ENCODE assay signal across 8 mouse cellular contexts in genomic region chr19:20363221-20363620, GRCm38 (mm10). TPM values are rescaled to one million over a fixed set of nuclear protein-coding genes. Genes with fewer than 3 reads are reported as not detected.
DNase-seq lines count a peak whose midpoint lies in the region; ATAC-seq lines count a peak whose summit lies in the region.

No protein-coding gene starts in this region.

- H3K9ac ChIP-seq in forebrain, embryonic 11.5 days (ENCODE audit: low read length), result no peak overlapping the region
- H3K9ac ChIP-seq in forebrain, embryonic 12.5 days, result no peak overlapping the region
- no peak overlapping the region for H3K9ac ChIP-seq in midbrain, embryonic 14.5 days (replicated peaks; ENCODE audit: low read length)
- H3K9ac ChIP-seq in forebrain, embryonic 14.5 days (ENCODE audit: low read length), result no peak overlapping the region

- no peak overlapping the region for H3K4me2 ChIP-seq in forebrain, embryonic 11.5 days (ENCODE audit: low read depth, low read length, severe bottlenecking)
- no peak overlapping the region for H3K4me2 ChIP-seq in forebrain, embryonic 12.5 days
- no peak overlapping the region for H3K4me2 ChIP-seq in midbrain, embryonic 14.5 days (ENCODE audit: low read length)
- no peak overlapping the region for H3K4me2 ChIP-seq in forebrain, embryonic 14.5 days (ENCODE audit: low read length)

- no peak for ATAC-seq in forebrain, embryonic 11.5 days (replicated peaks; ENCODE audit: low FRiP score)
- ATAC-seq in forebrain, embryonic 12.5 days (ENCODE audit: low FRiP score), result no peak
- ATAC-seq in midbrain, embryonic 14.5 days (ENCODE audit: low FRiP score, low TSS enrichment), result no peak
- peak; percentile 53; the same call in 1 of the 2 replicates for ATAC-seq in neutrophil, adult 5-6 weeks (ENCODE audit: extremely low read depth, insufficient number of reproducible peaks, low FRiP score, poor library complexity, severe bottlenecking)
- ATAC-seq in activated CD4-positive, CD25-positive, alpha-beta regulatory T cell, adult 4 months, result no peak
- no peak for ATAC-seq in forebrain, embryonic 14.5 days

- DNase-seq in forebrain, embryonic 11.5 days (ENCODE audit: low spot score), result peak; percentile 52
- peak; percentile 17 for DNase-seq in midbrain, embryonic 10.5 days (ENCODE audit: low spot score)
- DNase-seq in midbrain, embryonic 14.5 days, result no peak
- DNase-seq in embryo, embryonic 10 days (ENCODE audit: low spot score), result peak; percentile 52
- DNase-seq in forebrain, embryonic 14.5 days (ENCODE audit: low spot score), result no peak

- no peak overlapping the region for H3K4me3 ChIP-seq in forebrain, embryonic 11.5 days (ENCODE audit: low read depth, low read length)
- no peak overlapping the region for H3K4me3 ChIP-seq in forebrain, embryonic 12.5 days (replicated peaks)
- no peak overlapping the region for H3K4me3 ChIP-seq in midbrain, embryonic 10.5 days
- H3K4me3 ChIP-seq in midbrain, embryonic 14.5 days (replicated peaks; ENCODE audit: low read depth, low read length), result no peak overlapping the region
- no peak overlapping the region for H3K4me3 ChIP-seq in forebrain, embryonic 14.5 days (ENCODE audit: low read depth, low read length)

- no peaks in the 10 kb centered on the region for H3K4me1 ChIP-seq in forebrain, embryonic 11.5 days (replicated peaks; ENCODE audit: control insufficient read depth, insufficient read depth, low read length)
- H3K4me1 ChIP-seq in forebrain, embryonic 12.5 days, result no peaks in the 10 kb centered on the region
- no peaks in the 10 kb centered on the region for H3K4me1 ChIP-seq in midbrain, embryonic 10.5 days
- H3K4me1 ChIP-seq in midbrain, embryonic 14.5 days (ENCODE audit: control insufficient read depth, insufficient read depth, low read length), result no peaks in the 10 kb centered on the region
- H3K4me1 ChIP-seq in forebrain, embryonic 14.5 days (ENCODE audit: control insufficient read depth, insufficient read depth, low read length), result no peaks in the 10 kb centered on the region

- WGBS in forebrain, embryonic 11.5 days, result 69% methylated on average over 10 of the region's 10 CpGs
- WGBS in forebrain, embryonic 12.5 days, result 73% methylated on average over 10 of the region's 10 CpGs
- WGBS in midbrain, embryonic 10.5 days, result 72% methylated on average over 10 of the region's 10 CpGs
- 72% methylated on average over 10 of the region's 10 CpGs for WGBS in midbrain, embryonic 14.5 days
- 72% methylated on average over 10 of the region's 10 CpGs for WGBS in forebrain, embryonic 14.5 days

- no peaks in the 10 kb centered on the region for H3K27me3 ChIP-seq in forebrain, embryonic 11.5 days (ENCODE audit: control insufficient read depth, insufficient read depth, low read length)
- H3K27me3 ChIP-seq in forebrain, embryonic 12.5 days, result no peaks in the 10 kb centered on the region
- H3K27me3 ChIP-seq in midbrain, embryonic 10.5 days (ENCODE audit: low read depth, poor library complexity, severe bottlenecking), result no peaks in the 10 kb centered on the region
- no peaks in the 10 kb centered on the region for H3K27me3 ChIP-seq in midbrain, embryonic 14.5 days (ENCODE audit: control insufficient read depth, insufficient read depth, low read length)
- no peaks in the 10 kb centered on the region for H3K27me3 ChIP-seq in forebrain, embryonic 14.5 days (replicated peaks; ENCODE audit: control insufficient read depth, insufficient read depth, low read length)

- H3K27ac ChIP-seq in forebrain, embryonic 11.5 days (ENCODE audit: low read depth, low read length), result no peak overlapping the region
- H3K27ac ChIP-seq in forebrain, embryonic 12.5 days, result no peak overlapping the region
- H3K27ac ChIP-seq in midbrain, embryonic 10.5 days (replicated peaks), result no peak overlapping the region
- no peak overlapping the region for H3K27ac ChIP-seq in midbrain, embryonic 14.5 days (replicated peaks; ENCODE audit: low read depth, low read length)
- H3K27ac ChIP-seq in forebrain, embryonic 14.5 days (ENCODE audit: low read depth, low read length), result no peak overlapping the region

- H3K9me3 ChIP-seq in forebrain, embryonic 11.5 days (ENCODE audit: control insufficient read depth, low read length), result no peaks in the 10 kb centered on the region
- H3K9me3 ChIP-seq in forebrain, embryonic 12.5 days, result no peaks in the 10 kb centered on the region
- no peaks in the 10 kb centered on the region for H3K9me3 ChIP-seq in midbrain, embryonic 10.5 days (replicated peaks)
- H3K9me3 ChIP-seq in midbrain, embryonic 14.5 days (ENCODE audit: control insufficient read depth, low read length), result no peaks in the 10 kb centered on the region
- no peaks in the 10 kb centered on the region for H3K9me3 ChIP-seq in forebrain, embryonic 14.5 days (replicated peaks; ENCODE audit: control insufficient read depth, low read length)

- H3K36me3 ChIP-seq in forebrain, embryonic 11.5 days (ENCODE audit: control insufficient read depth, insufficient read depth, low read length), result no peaks in the 10 kb centered on the region
- H3K36me3 ChIP-seq in forebrain, embryonic 12.5 days (replicated peaks), result no peaks in the 10 kb centered on the region
- H3K36me3 ChIP-seq in midbrain, embryonic 10.5 days, result no peaks in the 10 kb centered on the region
- no peaks in the 10 kb centered on the region for H3K36me3 ChIP-seq in midbrain, embryonic 14.5 days (ENCODE audit: control insufficient read depth, insufficient read depth, low read length)
- no peaks in the 10 kb centered on the region for H3K36me3 ChIP-seq in forebrain, embryonic 14.5 days (ENCODE audit: control insufficient read depth, insufficient read depth, low read length)

RNA-seq across cellular contexts. Expression of gene Anxa1, which starts 27.5 kb away (rescaled TPM):
- polyA plus RNA-seq in forebrain, embryonic 11.5 days (2014; fragmentation: Nextera tagmentation; extraction: Ambion mirVana), result 4.1 and 5.3 TPM in 2 replicates
- 4.8 and 5.2 TPM in 2 replicates for polyA plus RNA-seq in forebrain, embryonic 12.5 days (2016; fragmentation: Nextera tagmentation; extraction: Ambion mirVana)
- 1.6 and 3.1 TPM in 2 replicates for polyA plus RNA-seq in midbrain, embryonic 10.5 days (2016; fragmentation: Nextera tagmentation; extraction: Ambion mirVana)
- 3.3 and 5.6 TPM in 2 replicates for polyA plus RNA-seq in midbrain, embryonic 14.5 days (2014; fragmentation: Nextera tagmentation; extraction: Ambion mirVana)
- 822 and 887 TPM in 2 replicates for total RNA-seq in neutrophil, adult 5-6 weeks (2017)
- 10 to 100 TPM in 1 of 2 experiments, 1 to 10 TPM in 1; 8.3 to 10.4 TPM for polyA plus RNA-seq in activated CD4-positive, CD25-positive, alpha-beta regulatory T cell, adult 4 months (2017; shearing (Covaris generic))
- polyA plus RNA-seq in forebrain, embryonic 14.5 days (2014; fragmentation: Nextera tagmentation; extraction: Ambion mirVana), result 4.9 and 7.8 TPM in 2 replicates

Comparison
In these comparisons a context has a peak if more than half of its experiments do, and no peak if none do; other contexts are left out.
1. DNase-seq: peak in forebrain, embryonic 11.5 days (single experiment), midbrain, embryonic 10.5 days (single experiment) and embryo, embryonic 10 days (single experiment); none in midbrain, embryonic 14.5 days (single experiment) and forebrain, embryonic 14.5 days (single experiment).